ENCODE assay signal across 8 mouse cellular contexts in the genomic region with DNA sequence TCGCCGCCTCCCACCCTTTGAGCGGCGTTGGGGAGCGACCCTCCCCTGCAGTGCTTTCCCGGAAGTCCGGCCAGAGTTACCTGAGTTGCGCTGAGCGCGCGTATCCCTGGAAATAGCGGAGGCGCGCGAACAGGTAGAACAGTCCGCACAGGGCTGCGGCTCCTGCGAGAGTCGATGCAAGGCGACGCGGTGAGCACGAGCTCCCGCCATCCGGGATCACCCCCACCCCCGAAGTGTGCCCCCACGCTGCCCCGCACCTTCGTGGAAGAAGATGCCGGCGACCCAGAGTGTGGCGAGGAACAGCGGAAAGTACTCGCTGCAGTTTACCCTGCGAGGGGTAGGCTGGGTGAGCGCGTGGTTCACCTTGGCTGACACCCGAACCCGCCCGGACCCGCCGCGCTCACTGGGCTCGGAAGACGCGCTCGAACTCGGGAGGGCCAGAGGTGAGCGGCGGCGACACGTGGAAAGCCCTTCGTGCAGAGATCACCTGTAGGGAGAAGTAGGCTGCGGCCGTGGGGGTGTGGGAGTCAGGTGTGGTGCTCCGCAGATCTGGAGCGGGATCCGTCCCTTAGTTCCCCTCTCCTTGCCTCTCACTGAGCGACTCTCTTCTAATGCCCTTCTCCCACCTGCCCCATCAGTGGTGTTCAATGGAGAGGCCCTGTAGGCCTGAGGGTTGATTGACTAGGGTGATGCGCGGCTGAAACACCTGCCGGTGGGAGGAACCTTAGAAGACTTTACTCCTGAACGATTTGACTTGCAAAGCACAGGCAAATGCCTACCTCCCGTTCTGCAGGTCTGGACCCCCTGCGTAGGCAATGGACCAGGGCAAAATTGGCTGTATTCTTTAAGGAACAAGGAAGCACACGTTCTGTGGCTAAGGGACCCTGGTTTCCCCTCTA. TPM values are rescaled to one million over a fixed set of nuclear protein-coding genes. Genes with fewer than 3 reads are reported as not detected.
A peak's percentile ranks its signal among the peaks of the same experiment; 100 is the strongest.
DNase-seq lines count a peak whose midpoint lies in the region; ATAC-seq lines count a peak whose summit lies in the region.

No protein-coding gene starts in this region.

- H3K27ac ChIP-seq in forebrain, embryonic 13.5 days = no peak overlapping the region
- no peak overlapping the region for H3K27ac ChIP-seq in limb, embryonic 12.5 days
- no peak overlapping the region for H3K27ac ChIP-seq in stomach, embryonic 16.5 days (ENCODE audit: low read length)

- peaks cover 27% of the 10 kb centered on the region for H3K27me3 ChIP-seq in forebrain, embryonic 13.5 days
- H3K27me3 ChIP-seq in limb, embryonic 12.5 days = peaks cover 48% of the 10 kb centered on the region
- peaks cover 11% of the 10 kb centered on the region; the same call in 1 of the 2 replicates for H3K27me3 ChIP-seq in stomach, embryonic 16.5 days (ENCODE audit: control insufficient read depth, insufficient read depth, low read length)

- H3K4me2 ChIP-seq in forebrain, embryonic 13.5 days = peak overlapping the region; percentile 92
- peak overlapping the region; percentile 82 for H3K4me2 ChIP-seq in limb, embryonic 12.5 days
- H3K4me2 ChIP-seq in stomach, embryonic 16.5 days (ENCODE audit: low read depth, low read length) = peak overlapping the region; percentile 96

- peak; percentile 47 for DNase-seq in cerebellum, adult 9-10 months
- DNase-seq in cerebellum, postnatal 36 days = no peak
- DNase-seq in gastrocnemius, adult 8-10 months (ENCODE audit: low spot score in 2 of 2) = no peak
- DNase-seq in thymus, postnatal 36 days = no peak

- 2% methylated on average over 66 of the region's 66 CpGs for WGBS in forebrain, embryonic 13.5 days
- WGBS in limb, embryonic 12.5 days = 1% methylated on average over 66 of the region's 66 CpGs
- WGBS in stomach, embryonic 16.5 days = 1% methylated on average over 66 of the region's 66 CpGs

- H3K9me3 ChIP-seq in forebrain, embryonic 13.5 days (replicated peaks) = no peaks in the 10 kb centered on the region
- H3K9me3 ChIP-seq in limb, embryonic 12.5 days = no peaks in the 10 kb centered on the region
- no peaks in the 10 kb centered on the region for H3K9me3 ChIP-seq in stomach, embryonic 16.5 days (replicated peaks; ENCODE audit: control insufficient read depth, low read length)

- peak overlapping the region; percentile 64 for H3K4me3 ChIP-seq in forebrain, embryonic 13.5 days
- H3K4me3 ChIP-seq in limb, embryonic 12.5 days (replicated peaks) = peak overlapping the region; percentile 52
- H3K4me3 ChIP-seq in stomach, embryonic 16.5 days (replicated peaks; ENCODE audit: low read length) = peak overlapping the region; percentile 67

- H3K4me1 ChIP-seq in forebrain, embryonic 13.5 days = peaks cover 18% of the 10 kb centered on the region
- peaks cover 12% of the 10 kb centered on the region; the same call in 1 of the 2 replicates for H3K4me1 ChIP-seq in limb, embryonic 12.5 days (replicated peaks)
- peaks cover 14% of the 10 kb centered on the region; the same call in 1 of the 2 replicates for H3K4me1 ChIP-seq in stomach, embryonic 16.5 days (ENCODE audit: control insufficient read depth, insufficient read depth, low read length)

- ATAC-seq in CD4-positive, CD25-positive, alpha-beta regulatory T cell, adult 4 months = peak; percentile 56
- no peak; the same call in none of the 2 replicates for ATAC-seq in forebrain, embryonic 13.5 days
- ATAC-seq in limb, embryonic 12.5 days (ENCODE audit: insufficient number of reproducible peaks, insufficient read depth, low FRiP score, low TSS enrichment, low read depth) = peak; percentile 68
- ATAC-seq in stomach, embryonic 16.5 days (ENCODE audit: insufficient read depth, low FRiP score) = peak; percentile 18

- H3K36me3 ChIP-seq in forebrain, embryonic 13.5 days (ENCODE audit: poor library complexity, severe bottlenecking) = peaks cover 32% of the 10 kb centered on the region
- H3K36me3 ChIP-seq in limb, embryonic 12.5 days = peaks cover 30% of the 10 kb centered on the region
- H3K36me3 ChIP-seq in stomach, embryonic 16.5 days (ENCODE audit: control insufficient read depth, insufficient read depth, low read length) = peaks cover 18% of the 10 kb centered on the region; the same call in 1 of the 2 replicates

- peak overlapping the region; percentile 67 for H3K9ac ChIP-seq in forebrain, embryonic 13.5 days
- H3K9ac ChIP-seq in limb, embryonic 12.5 days (replicated peaks) = peak overlapping the region; percentile 62
- peak overlapping the region; percentile 70 for H3K9ac ChIP-seq in stomach, embryonic 16.5 days (ENCODE audit: low read length)

RNA-seq across cellular contexts. Expression of gene Ltc4s, which starts 1.2 kb away (rescaled TPM):
- polyA plus RNA-seq in CD4-positive, CD25-positive, alpha-beta regulatory T cell, adult 4 months (2017; shearing (Covaris generic)) = not detected
- polyA plus RNA-seq in forebrain, embryonic 13.5 days (2015; fragmentation: Nextera tagmentation; extraction: Ambion mirVana) = 1.1 and 1.2 TPM in 2 replicates
- 0.47 and 1.0 TPM in 2 replicates for polyA plus RNA-seq in limb, embryonic 12.5 days (2016; fragmentation: Nextera tagmentation; extraction: Ambion mirVana)
- polyA plus RNA-seq in stomach, embryonic 16.5 days (2015; fragmentation: Nextera tagmentation; extraction: Ambion mirVana) = 3.5 and 5.9 TPM in 2 replicates
- total RNA-seq in gastrocnemius, adult 8-10 months (2022) = 1 to 10 TPM; 1.2 to 3.1 (median 2.4) TPM

RNA-seq across cellular contexts. Expression of gene Mgat4b, which starts 26.5 kb away (rescaled TPM):
- polyA plus RNA-seq in CD4-positive, CD25-positive, alpha-beta regulatory T cell, adult 4 months (2017; shearing (Covaris generic)) = 1 to 10 TPM; 1.1 to 1.7 TPM
- 10.1 and 12.9 TPM in 2 replicates for polyA plus RNA-seq in forebrain, embryonic 13.5 days (2015; fragmentation: Nextera tagmentation; extraction: Ambion mirVana)
- polyA plus RNA-seq in limb, embryonic 12.5 days (2016; fragmentation: Nextera tagmentation; extraction: Ambion mirVana) = 31.2 and 35.2 TPM in 2 replicates
- 5.6 and 5.9 TPM in 2 replicates for polyA plus RNA-seq in stomach, embryonic 16.5 days (2015; fragmentation: Nextera tagmentation; extraction: Ambion mirVana)
- total RNA-seq in gastrocnemius, adult 8-10 months (2022) = 10 to 100 TPM; 40.4 to 49.2 (median 44.9) TPM

RNA-seq across cellular contexts. Expression of gene Sqstm1, which starts 26.6 kb away (rescaled TPM):
- 10 to 100 TPM; 74.8 to 88.4 TPM for polyA plus RNA-seq in CD4-positive, CD25-positive, alpha-beta regulatory T cell, adult 4 months (2017; shearing (Covaris generic))
- polyA plus RNA-seq in forebrain, embryonic 13.5 days (2015; fragmentation: Nextera tagmentation; extraction: Ambion mirVana) = 194 and 210 TPM in 2 replicates
- polyA plus RNA-seq in limb, embryonic 12.5 days (2016; fragmentation: Nextera tagmentation; extraction: Ambion mirVana) = 165 and 167 TPM in 2 replicates
- polyA plus RNA-seq in stomach, embryonic 16.5 days (2015; fragmentation: Nextera tagmentation; extraction: Ambion mirVana) = 202 and 225 TPM in 2 replicates
- 100 to 1,000 TPM; 494 to 615 (median 543) TPM for total RNA-seq in gastrocnemius, adult 8-10 months (2022)

RNA-seq across cellular contexts. Expression of gene Maml1, which starts 54.9 kb away (rescaled TPM):
- polyA plus RNA-seq in CD4-positive, CD25-positive, alpha-beta regulatory T cell, adult 4 months (2017; shearing (Covaris generic)) = 1 to 10 TPM; 3.9 to 6.4 TPM
- 4.5 and 4.8 TPM in 2 replicates for polyA plus RNA-seq in forebrain, embryonic 13.5 days (2015; fragmentation: Nextera tagmentation; extraction: Ambion mirVana)
- polyA plus RNA-seq in limb, embryonic 12.5 days (2016; fragmentation: Nextera tagmentation; extraction: Ambion mirVana) = 9.0 and 10.4 TPM in 2 replicates
- polyA plus RNA-seq in stomach, embryonic 16.5 days (2015; fragmentation: Nextera tagmentation; extraction: Ambion mirVana) = 4.1 and 4.7 TPM in 2 replicates
- total RNA-seq in gastrocnemius, adult 8-10 months (2022) = 1 to 10 TPM; 4.7 to 5.9 (median 5.4) TPM
